Mouse (Mus musculus) limb, embryonic 14.5 days (tissue): ENCODE data around the gene Icos. TPM values are rescaled to one million over a fixed set of nuclear protein-coding genes. Genes with fewer than 3 reads are reported as not detected.

Experiments used
- ATAC-seq: fragments of 200-750 bp; cut with Nextera tagmentation; 2 replicates; pipeline ENCODE4 v1.8.0; 2017; ENCODE audit warnings: low read depth, moderate number of reproducible peaks, moderate TSS enrichment; ENCODE audit not compliant: low FRiP score
- DNase-seq: peaks from one replicate; pipeline ENCODE4 v3.0.0-alpha.2; 2015; ENCODE audit warnings: low spot score
- H3K27ac ChIP-seq: fragments of 300-500 bp; sonication (generic); replicated peaks from 2 replicates; pipeline ENCODE4 v1.5.1; 2014; ENCODE audit warnings: low read depth, mild to moderate bottlenecking, low read length, moderate library complexity, mixed read lengths
- H3K27me3 ChIP-seq: fragments of 300-500 bp; sonication (generic); 2 replicates; pipeline ENCODE4 v1.6.1; 2014; ENCODE audit warnings: low read length, mixed read lengths; ENCODE audit not compliant: control insufficient read depth, insufficient read depth
- H3K36me3 ChIP-seq: fragments of 300-500 bp; sonication (generic); 2 replicates; pipeline ENCODE4 v1.6.1; 2014; ENCODE audit warnings: mild to moderate bottlenecking, low read length, moderate library complexity, mixed read lengths; ENCODE audit not compliant: control insufficient read depth, insufficient read depth
- H3K4me1 ChIP-seq: fragments of 300-500 bp; sonication (generic); 2 replicates; pipeline ENCODE4 v1.6.1; 2014; ENCODE audit warnings: antibody characterized with exemption, low read length, mixed read lengths; ENCODE audit not compliant: control insufficient read depth, insufficient read depth
- H3K4me2 ChIP-seq: fragments of 300-500 bp; sonication (generic); replicated peaks from 2 replicates; pipeline ENCODE4 v1.6.1; 2014; ENCODE audit warnings: low read depth, mild to moderate bottlenecking, low read length, moderate library complexity; ENCODE audit not compliant: severe bottlenecking
- H3K4me3 ChIP-seq: fragments of 300-500 bp; sonication (generic); replicated peaks from 2 replicates; pipeline ENCODE4 v1.5.1; 2014; ENCODE audit warnings: low read length
- H3K9ac ChIP-seq: fragments of 300-500 bp; sonication (generic); 2 replicates; pipeline ENCODE4 v1.6.1; 2014; ENCODE audit warnings: mild to moderate bottlenecking, low read depth, low read length, moderate library complexity; ENCODE audit not compliant: severe bottlenecking
- H3K9me3 ChIP-seq: fragments of 300-500 bp; sonication (generic); 2 replicates; pipeline ENCODE4 v1.6.1; 2016; ENCODE audit warnings: low read length; ENCODE audit not compliant: control insufficient read depth
- POLR2A ChIP-seq: fragments of 200-500 bp; IDR thresholded peaks from 2 replicates; pipeline ENCODE4 v1.8.0; 2012; ENCODE audit warnings: inconsistent platforms, mild to moderate bottlenecking, moderate library complexity, borderline replicate concordance; ENCODE audit not compliant: insufficient read depth, insufficient read length; ENCODE audit errors: extremely low read depth
- WGBS: fragments of 180-500 bp; shearing (Covaris S2); extraction: QIAGEN DNeasy Blood & Tissue Kit; methylation state at CpG from one replicate; pipeline ENCODE4 v1.1.7; 2014; 5-methylcytosine and 5-hydroxymethylcytosine counted together
- polyA plus RNA-seq, 2 experiments: library from polyadenylated mRNA; depleted of rRNA in 1 of 2; stranded (reverse) in 1 of 2; unstranded in 1 of 2; fragments of >200 nt; fragmentation: Nextera tagmentation in 1 of 2; extraction: Ambion mirVana in 1 of 2; gene quantifications; 2 replicates each; pipeline versions ENCODE4 v1.2.1 to v1.2.3; 2012 to 2014

The Icos gene
- polyA plus RNA-seq, 2 experiments = 0.62 to 0.65 TPM

DNA sequence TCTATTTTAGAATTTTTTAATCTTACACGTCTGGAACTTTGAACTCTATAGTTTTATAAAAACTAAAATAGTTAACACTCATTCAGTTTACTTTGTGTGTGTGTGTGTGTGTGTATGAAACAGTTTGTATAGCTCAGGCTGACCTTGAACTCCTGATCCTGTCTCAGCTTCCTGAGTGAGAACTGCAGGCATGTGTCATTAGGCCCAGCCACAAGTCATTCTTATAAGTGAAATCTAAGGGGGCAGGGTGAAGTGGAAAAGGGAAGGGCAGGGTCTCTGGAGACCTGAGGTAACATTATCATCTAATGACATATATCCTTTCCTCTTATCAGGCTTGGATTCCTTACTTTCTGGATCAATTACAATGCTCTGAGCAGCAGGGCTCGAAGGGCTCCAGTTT is 34.8 kb upstream of the Icos start:
- Histone ChIP-seq H3K27ac (no peak overlapping the region), H3K9me3 (no peaks in the 10 kb centered on the region), H3K4me1 (no peaks in the 10 kb centered on the region), H3K9ac (no peak overlapping the region), H3K4me3 (no peak overlapping the region), H3K27me3 (no peaks in the 10 kb centered on the region), H3K36me3 (no peaks in the 10 kb centered on the region), H3K4me2 (no peak overlapping the region)
- 82% methylated on average over 2 of the region's 2 CpGs for WGBS
- ATAC-seq = no peak
- DNase-seq = no peak
- TF ChIP-seq POLR2A = no peak

DNA sequence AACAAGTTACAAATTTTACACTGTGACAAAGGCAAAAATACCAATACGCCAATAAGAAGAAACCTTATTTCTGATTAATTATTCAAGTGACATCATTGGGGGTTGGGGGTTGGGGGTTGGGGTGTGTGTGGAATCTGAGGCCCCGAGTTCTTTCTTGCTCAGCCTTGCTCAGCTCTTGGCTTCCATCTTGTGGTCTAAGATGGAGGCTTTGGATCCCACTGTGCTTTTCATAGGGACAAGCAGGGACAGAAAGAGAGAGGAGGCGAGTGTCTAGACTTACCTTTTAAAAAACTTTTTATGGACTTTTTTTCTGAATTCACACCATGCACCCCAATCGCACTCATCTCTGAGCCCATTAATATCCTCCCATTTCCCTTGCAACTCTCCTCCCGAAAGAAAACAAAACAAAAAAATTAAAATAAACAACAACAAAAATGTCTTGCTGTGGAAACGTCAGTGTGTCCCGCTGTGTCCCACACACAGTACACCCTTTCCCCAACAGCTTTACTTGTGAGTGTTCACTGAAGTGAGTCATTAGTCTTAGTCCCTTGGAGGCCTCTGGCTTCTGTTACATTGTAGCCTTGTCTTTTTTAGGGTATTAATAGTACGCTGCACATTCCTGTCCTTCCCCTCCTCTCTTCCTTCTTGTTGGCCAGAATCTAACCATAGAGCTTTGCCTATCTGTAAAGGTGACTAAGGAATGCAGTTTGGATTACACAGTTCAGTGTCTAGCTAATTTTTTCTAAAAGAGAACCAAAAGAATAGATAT is 31.9 kb upstream of the Icos start:
- ATAC-seq (no peak), DNase-seq (no peak)
- 84% methylated on average over 8 of the region's 8 CpGs for WGBS
- H3K9ac ChIP-seq = no peak overlapping the region
- H3K9me3 ChIP-seq = no peaks in the 10 kb centered on the region
- no peaks in the 10 kb centered on the region for H3K36me3 ChIP-seq
- no peaks in the 10 kb centered on the region for H3K4me1 ChIP-seq
- no peak overlapping the region for H3K27ac ChIP-seq
- H3K4me3 ChIP-seq = no peak overlapping the region
- no peak overlapping the region for H3K4me2 ChIP-seq
- H3K27me3 ChIP-seq = no peaks in the 10 kb centered on the region
- TF ChIP-seq POLR2A = no peak

DNA sequence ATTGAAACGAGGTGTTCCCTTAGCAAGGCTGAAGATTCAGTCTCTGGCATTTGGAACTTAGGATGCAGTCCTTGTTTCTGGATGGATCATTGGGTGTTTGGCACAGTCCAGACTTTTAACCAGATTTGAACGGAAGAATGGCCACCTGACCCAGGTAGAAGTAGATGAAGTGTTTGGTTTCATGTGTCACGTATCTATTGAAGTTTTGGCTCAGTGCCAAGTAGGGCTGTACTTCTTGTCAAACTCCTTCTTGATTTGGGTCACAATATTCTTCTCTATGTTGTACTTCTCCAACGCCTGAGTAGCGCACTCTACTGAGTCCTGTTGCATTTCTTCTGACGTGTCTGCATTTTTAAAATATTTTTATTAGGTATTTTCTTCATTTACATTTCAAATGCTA is 29.6 kb upstream of the Icos start:
- no peak overlapping the region for H3K4me3 ChIP-seq
- no peaks in the 10 kb centered on the region for H3K27me3 ChIP-seq
- WGBS = 75% methylated on average over 6 of the region's 6 CpGs
- no peaks in the 10 kb centered on the region for H3K4me1 ChIP-seq
- no peak overlapping the region for H3K9ac ChIP-seq
- no peak overlapping the region for H3K27ac ChIP-seq
- H3K9me3 ChIP-seq = no peaks in the 10 kb centered on the region
- H3K36me3 ChIP-seq = no peaks in the 10 kb centered on the region
- no peak overlapping the region for H3K4me2 ChIP-seq
- ATAC-seq = no peak
- no peak for TF ChIP-seq POLR2A
- no peak for DNase-seq

DNA sequence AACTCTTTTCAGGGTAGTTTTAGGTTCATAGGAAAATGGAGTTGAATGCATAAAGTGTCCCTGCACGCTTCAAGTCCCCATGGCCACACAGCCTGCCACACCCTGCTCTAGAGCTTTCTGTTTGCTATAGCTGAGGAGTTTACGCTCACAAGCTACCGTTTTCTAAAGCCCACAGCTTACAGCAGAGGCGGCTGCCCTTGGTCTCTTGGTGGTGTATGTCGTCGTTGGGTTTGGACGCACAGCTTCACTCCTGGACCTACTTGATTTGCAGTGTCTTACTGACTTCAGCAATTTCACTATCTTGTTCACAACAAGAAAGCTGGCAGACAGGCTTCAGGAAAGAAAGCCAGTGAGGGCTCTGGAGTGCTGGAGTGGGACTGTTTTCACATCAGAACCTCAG is 24.8 kb upstream of the Icos start:
- no peak overlapping the region for H3K27ac ChIP-seq
- H3K27me3 ChIP-seq = no peaks in the 10 kb centered on the region
- TF ChIP-seq POLR2A = no peak
- H3K4me1 ChIP-seq = no peaks in the 10 kb centered on the region
- DNase-seq (no peak), ATAC-seq (no peak)
- no peaks in the 10 kb centered on the region for H3K9me3 ChIP-seq
- H3K4me2 ChIP-seq = no peak overlapping the region
- no peak overlapping the region for H3K9ac ChIP-seq
- WGBS = 70% methylated on average over 7 of the region's 7 CpGs
- H3K36me3 ChIP-seq = no peaks in the 10 kb centered on the region
- H3K4me3 ChIP-seq = no peak overlapping the region

DNA sequence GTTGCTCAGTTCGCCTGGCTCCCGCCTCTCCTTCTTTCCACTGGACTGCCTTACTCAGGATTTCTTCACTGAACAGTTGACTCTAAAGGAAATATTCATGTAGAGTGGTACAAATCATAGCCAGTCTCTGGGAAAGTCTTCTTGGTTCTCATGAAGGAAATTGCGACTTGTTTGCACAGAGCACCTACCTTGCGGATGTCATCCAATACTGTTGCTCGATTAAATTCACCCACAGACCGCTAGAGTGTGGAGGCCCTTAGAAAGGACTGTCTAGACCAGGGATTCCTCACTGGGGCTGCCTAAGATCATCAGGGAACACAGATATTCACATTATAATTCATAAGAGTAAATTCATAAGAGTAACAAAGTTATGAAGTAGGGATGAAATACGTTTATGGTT is 24.0 kb upstream of the Icos start:
- H3K27me3 ChIP-seq = no peaks in the 10 kb centered on the region
- no peaks in the 10 kb centered on the region for H3K36me3 ChIP-seq
- H3K4me3 ChIP-seq = no peak overlapping the region
- H3K4me2 ChIP-seq = no peak overlapping the region
- H3K9me3 ChIP-seq = no peaks in the 10 kb centered on the region
- no peaks in the 10 kb centered on the region for H3K4me1 ChIP-seq
- 87% methylated on average over 7 of the region's 7 CpGs for WGBS
- H3K9ac ChIP-seq = no peak overlapping the region
- ATAC-seq (no peak), DNase-seq (no peak)
- no peak for TF ChIP-seq POLR2A
- no peak overlapping the region for H3K27ac ChIP-seq
